Mouse (Mus musculus) erythroblast, adult 5-6 weeks (primary cell): ENCODE data around the gene Abhd14b. TPM values are rescaled to one million over a fixed set of nuclear protein-coding genes. Genes with fewer than 3 reads are reported as not detected.
A peak's percentile ranks its signal among the peaks of the same experiment; 100 is the strongest.

Experiments
- ATAC-seq: replicated peaks from 2 replicates; pipeline ENCODE4 v1.8.0; 2016; ENCODE audit warnings: moderate number of reproducible peaks, mild to moderate bottlenecking, moderate TSS enrichment, inconsistent platforms; ENCODE audit not compliant: poor library complexity, low FRiP score, severe bottlenecking
- total RNA-seq, 2 experiments: library from RNA; stranded (forward) in 1 of 2; stranded (reverse) in 1 of 2; fragments of 150-400 nt in 1 of 2; fragments of 200-764, 138-1000 nt in 1 of 2; gene quantifications; 2 replicates each; pipeline versions ENCODE4 v1.2.3 to v1.2.4; 2015 to 2017; ENCODE audit warnings: low replicate concordance in 2 of 2

Abhd14b gene
- total RNA-seq, 2 experiments from 2014 or later: 0.26 to 2.5 TPM

GRCm38 (mm10) chr9:106428719-106429220 lies 18.5 kb upstream of the Abhd14b start:
- peak; percentile 54 for ATAC-seq

GRCm38 (mm10) chr9:106429221-106430014 lies 17.8 kb upstream of the Abhd14b start, which contains the start of gene Rpl29:
Gene Rpl29, plus strand, starts transcription at chr9:106429454.
- ATAC-seq: peak; percentile 91

GRCm38 (mm10) chr9:106430015-106430264 lies 17.3 kb upstream of the Abhd14b start:
- 0 out of 2 replicates have a peak, but pooled peaks have one; percentile 4 for ATAC-seq

- ATAC-seq: no peak
These were observed 13.9 kb upstream of the Abhd14b start for GRCm38 (mm10) chr9:106433389-106433788.

- ATAC-seq: no peak
These were observed 10.7 kb upstream of the Abhd14b start for GRCm38 (mm10) chr9:106436566-106436965.

GRCm38 (mm10) chr9:106442680-106443079 lies 4.6 kb upstream of the Abhd14b start:
- no peak for ATAC-seq

GRCm38 (mm10) chr9:106444836-106445235 lies 2.4 kb upstream of the Abhd14b start:
- no peak for ATAC-seq

GRCm38 (mm10) chr9:106447951-106448350 lies 692 bp downstream of the Abhd14b start:
- no peak for ATAC-seq

GRCm38 (mm10) chr9:106448498-106449031 lies 1.3 kb downstream of the Abhd14b start:
- ATAC-seq: no peak

GRCm38 (mm10) chr9:106449947-106450346 lies 2.7 kb downstream of the Abhd14b start:
- ATAC-seq: no peak

GRCm38 (mm10) chr9:106450661-106451060 lies 3.4 kb downstream of the Abhd14b start:
- ATAC-seq: no peak

GRCm38 (mm10) chr9:106451298-106451697 lies 4.0 kb downstream of the Abhd14b start:
- ATAC-seq: no peak

GRCm38 (mm10) chr9:106451899-106452298 lies 4.6 kb downstream of the Abhd14b start:
- ATAC-seq: no peak

- no peak for ATAC-seq
These were observed 5.1 kb downstream of the Abhd14b start for GRCm38 (mm10) chr9:106452351-106452750.

GRCm38 (mm10) chr9:106452821-106453220 lies 5.6 kb downstream of the Abhd14b start:
- no peak for ATAC-seq

- ATAC-seq: no peak
These were observed 6.2 kb downstream of the Abhd14b start, which contains the start of gene Pcbp4 for GRCm38 (mm10) chr9:106453271-106454070. Gene Pcbp4, plus strand, starts transcription at chr9:106453291.

GRCm38 (mm10) chr9:106454071-106454761 lies 7.0 kb downstream of the Abhd14b start:
- ATAC-seq: no peak

GRCm38 (mm10) chr9:106454888-106455681 lies 7.8 kb downstream of the Abhd14b start:
- ATAC-seq: no peak
